Mouse (Mus musculus): ENCODE data around the gene Smco2. TPM values are rescaled to one million over a fixed set of nuclear protein-coding genes. Genes with fewer than 3 reads are reported as not detected.

Smco2 gene
- polyA plus RNA-seq, 1 experiment from 2014 or later, result not detected

DNA sequence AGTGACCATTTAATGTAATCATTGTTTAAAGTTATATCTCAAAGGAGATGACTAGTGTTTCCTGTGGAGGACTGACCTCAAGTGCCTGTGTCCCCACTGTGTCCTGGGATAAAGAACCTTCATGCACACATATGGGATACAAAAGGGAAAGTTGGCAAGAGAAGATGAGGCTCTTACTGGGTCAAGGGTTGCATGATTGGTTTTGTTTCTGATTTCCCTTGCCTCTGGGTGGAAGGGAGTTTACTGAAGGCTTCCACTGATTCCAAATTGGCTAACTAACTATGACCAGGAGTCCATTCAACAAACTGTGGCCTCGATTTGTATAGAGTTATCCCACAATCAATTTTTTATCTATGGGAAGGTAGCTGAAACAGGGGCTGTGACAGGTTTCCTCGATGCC, 53.7 kb downstream of the Smco2 start:
- Histone ChIP-seq H3K9ac (ENCODE audit: low read depth, low read length) (no peak overlapping the region), H3K9me3 (replicated peaks; ENCODE audit: control insufficient read depth, low read length, poor library complexity, severe bottlenecking) (no peaks in the 10 kb centered on the region), H3K27ac (ENCODE audit: low read length) (no peak overlapping the region), H3K36me3 (ENCODE audit: control insufficient read depth, insufficient read depth, low read length) (no peaks in the 10 kb centered on the region), H3K4me2 (ENCODE audit: low read length) (no peak overlapping the region), H3K27me3 (ENCODE audit: control insufficient read depth, insufficient read depth, low read depth, low read length) (no peaks in the 10 kb centered on the region), H3K4me3 (ENCODE audit: low read depth, low read length) (no peak overlapping the region), H3K4me1 (ENCODE audit: control insufficient read depth, insufficient read depth, low read length) (no peaks in the 10 kb centered on the region)
- WGBS, result 90% methylated on average over 2 of the region's 2 CpGs
- no peak for ATAC-seq

DNA sequence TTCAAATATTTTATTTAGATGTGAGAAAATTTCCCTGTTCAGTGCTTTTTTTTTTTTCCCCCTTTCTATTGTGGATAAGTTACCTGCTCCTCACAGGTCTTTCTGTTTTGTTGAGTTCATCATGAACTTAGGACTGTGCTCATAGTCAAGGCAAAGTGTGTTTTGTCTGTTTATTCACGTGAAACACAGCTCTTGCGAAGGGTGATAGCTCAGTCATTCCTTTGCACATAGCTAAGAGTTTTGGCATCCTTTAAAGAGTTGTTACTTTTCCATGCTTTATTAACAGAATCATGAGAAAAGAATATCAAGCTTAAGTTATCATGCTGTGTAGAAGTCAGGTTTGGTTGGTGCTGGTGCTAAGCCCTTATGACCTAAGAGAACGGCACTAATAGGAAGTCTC, 54.8 kb downstream of the Smco2 start:
- Histone ChIP-seq H3K27me3 (ENCODE audit: control insufficient read depth, insufficient read depth, low read depth, low read length) (no peaks in the 10 kb centered on the region), H3K36me3 (ENCODE audit: control insufficient read depth, insufficient read depth, low read length) (no peaks in the 10 kb centered on the region), H3K9ac (ENCODE audit: low read depth, low read length) (no peak overlapping the region), H3K27ac (ENCODE audit: low read length) (no peak overlapping the region), H3K4me1 (ENCODE audit: control insufficient read depth, insufficient read depth, low read length) (peaks cover 4% of the 10 kb centered on the region), H3K4me3 (ENCODE audit: low read depth, low read length) (no peak overlapping the region), H3K4me2 (ENCODE audit: low read length) (no peak overlapping the region), H3K9me3 (replicated peaks; ENCODE audit: control insufficient read depth, low read length, poor library complexity, severe bottlenecking) (no peaks in the 10 kb centered on the region)
- no peak for ATAC-seq
- 79% methylated on average over 3 of the region's 3 CpGs for WGBS

DNA sequence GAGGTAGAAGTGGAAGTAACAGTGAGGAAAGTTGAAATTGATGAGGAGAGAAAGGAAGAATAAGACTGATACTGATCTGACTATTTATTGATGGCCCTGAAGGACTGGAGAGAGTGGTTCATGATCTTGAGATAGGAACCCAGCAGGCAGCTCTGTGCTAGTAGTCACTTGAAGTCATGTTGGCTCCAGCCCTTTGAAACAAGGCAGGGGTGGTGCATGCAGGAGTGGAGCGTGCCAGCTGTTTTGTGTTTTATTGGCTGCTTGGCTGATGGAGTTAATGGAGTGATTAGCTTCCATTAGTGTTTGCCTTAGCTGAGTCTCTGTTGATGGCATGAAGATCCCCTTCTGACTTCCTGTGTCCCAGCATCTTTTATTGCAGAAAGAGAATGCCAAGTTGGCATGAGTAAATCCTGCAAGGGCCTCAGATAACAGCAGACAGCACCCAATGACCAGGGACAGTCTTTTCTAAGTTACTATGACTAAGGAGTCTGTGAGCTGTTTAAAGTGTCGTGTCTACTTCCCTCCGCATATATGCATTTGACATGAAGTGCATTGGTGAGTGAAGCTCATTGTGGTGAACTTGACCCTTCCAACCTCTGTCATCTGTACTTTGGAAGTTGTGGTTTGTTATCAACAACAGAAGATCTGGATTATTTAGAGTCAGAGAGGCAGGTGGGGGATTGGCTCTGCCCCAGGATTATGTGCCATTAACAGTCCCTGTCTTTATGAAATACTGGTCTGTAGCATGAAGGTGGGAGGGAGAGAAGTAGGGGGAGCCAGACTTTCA, 56.3 kb downstream of the Smco2 start:
- Histone ChIP-seq H3K9me3 (replicated peaks; ENCODE audit: control insufficient read depth, low read length, poor library complexity, severe bottlenecking) (no peaks in the 10 kb centered on the region), H3K4me3 (ENCODE audit: low read depth, low read length) (no peak overlapping the region), H3K4me1 (ENCODE audit: control insufficient read depth, insufficient read depth, low read length) (peaks cover 4% of the 10 kb centered on the region), H3K27ac (ENCODE audit: low read length) (no peak overlapping the region), H3K27me3 (ENCODE audit: control insufficient read depth, insufficient read depth, low read depth, low read length) (no peaks in the 10 kb centered on the region), H3K9ac (ENCODE audit: low read depth, low read length) (no peak overlapping the region), H3K4me2 (ENCODE audit: low read length) (no peak overlapping the region), H3K36me3 (ENCODE audit: control insufficient read depth, insufficient read depth, low read length) (no peaks in the 10 kb centered on the region)
- no peak for ATAC-seq
- WGBS, result 89% methylated on average over 3 of the region's 3 CpGs

DNA sequence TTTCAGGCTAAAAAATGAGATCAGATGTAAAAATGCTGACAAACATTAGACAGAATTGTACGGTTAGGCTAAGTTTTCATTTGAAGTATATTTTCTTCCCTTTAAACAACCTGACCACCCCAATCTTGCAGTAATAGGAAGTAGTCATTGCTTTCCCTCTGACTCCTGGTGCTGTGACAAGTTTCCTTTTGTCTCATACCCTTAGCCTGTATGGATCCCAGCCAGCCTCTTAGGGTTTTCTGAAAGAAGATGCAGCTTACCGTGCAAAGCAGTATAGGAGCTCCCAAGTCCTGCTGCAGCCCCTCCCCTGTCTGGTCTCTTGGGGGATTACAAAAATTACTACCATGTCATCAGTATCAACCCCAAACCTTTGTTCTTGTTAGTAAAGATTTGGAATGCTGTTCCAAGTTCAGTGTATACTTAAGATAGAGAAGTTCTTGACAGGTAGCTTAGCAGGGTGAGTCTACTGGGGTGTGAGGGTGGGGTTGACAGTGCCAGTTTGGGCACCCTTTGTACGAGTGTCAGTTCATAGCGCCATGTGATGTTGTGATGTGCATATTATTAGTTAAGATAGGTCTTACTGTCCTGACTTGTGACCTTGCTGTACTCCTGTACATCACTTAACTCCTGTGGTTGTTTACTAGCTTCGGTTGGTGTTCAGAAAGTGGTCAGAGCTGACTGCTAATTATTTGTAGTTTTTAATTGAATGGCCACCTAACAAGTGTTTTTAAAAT, 57.3 kb downstream of the Smco2 start:
- Histone ChIP-seq H3K27me3 (ENCODE audit: control insufficient read depth, insufficient read depth, low read depth, low read length) (no peaks in the 10 kb centered on the region), H3K4me3 (ENCODE audit: low read depth, low read length) (no peak overlapping the region), H3K9me3 (replicated peaks; ENCODE audit: control insufficient read depth, low read length, poor library complexity, severe bottlenecking) (no peaks in the 10 kb centered on the region), H3K4me1 (ENCODE audit: control insufficient read depth, insufficient read depth, low read length) (peaks cover 4% of the 10 kb centered on the region), H3K4me2 (ENCODE audit: low read length) (no peak overlapping the region), H3K9ac (ENCODE audit: low read depth, low read length) (no peak overlapping the region), H3K36me3 (ENCODE audit: control insufficient read depth, insufficient read depth, low read length) (no peaks in the 10 kb centered on the region), H3K27ac (ENCODE audit: low read length) (no peak overlapping the region)
- ATAC-seq, result no peak
- 75% methylated on average over 5 of the region's 5 CpGs for WGBS

DNA sequence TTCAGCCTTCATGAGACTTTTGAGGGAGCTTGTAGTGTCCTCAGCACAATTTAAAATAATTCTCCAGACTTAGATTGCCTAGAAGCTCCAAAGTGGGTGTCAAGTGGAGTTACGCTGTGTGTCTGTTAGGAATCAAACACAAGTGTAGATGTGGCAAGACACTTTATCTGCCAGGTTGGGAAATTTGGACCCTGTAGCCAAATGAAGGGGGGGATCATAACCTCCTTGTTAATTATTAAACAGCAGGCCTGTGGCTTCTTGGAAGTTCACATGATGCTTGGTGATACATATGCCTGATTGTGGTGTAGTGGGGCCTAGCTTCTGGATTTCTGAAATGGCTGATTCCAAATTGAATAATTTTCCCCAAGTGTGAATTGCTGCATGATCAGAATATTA, 57.9 kb downstream of the Smco2 start:
- Histone ChIP-seq H3K27ac (ENCODE audit: low read length) (no peak overlapping the region), H3K4me3 (ENCODE audit: low read depth, low read length) (no peak overlapping the region), H3K4me2 (ENCODE audit: low read length) (no peak overlapping the region), H3K9ac (ENCODE audit: low read depth, low read length) (no peak overlapping the region), H3K9me3 (replicated peaks; ENCODE audit: control insufficient read depth, low read length, poor library complexity, severe bottlenecking) (no peaks in the 10 kb centered on the region), H3K4me1 (ENCODE audit: control insufficient read depth, insufficient read depth, low read length) (peaks cover 4% of the 10 kb centered on the region), H3K27me3 (ENCODE audit: control insufficient read depth, insufficient read depth, low read depth, low read length) (no peaks in the 10 kb centered on the region), H3K36me3 (ENCODE audit: control insufficient read depth, insufficient read depth, low read length) (no peaks in the 10 kb centered on the region)
- ATAC-seq, result no peak
- 97% methylated on average over 1 of the region's 1 CpGs for WGBS

DNA sequence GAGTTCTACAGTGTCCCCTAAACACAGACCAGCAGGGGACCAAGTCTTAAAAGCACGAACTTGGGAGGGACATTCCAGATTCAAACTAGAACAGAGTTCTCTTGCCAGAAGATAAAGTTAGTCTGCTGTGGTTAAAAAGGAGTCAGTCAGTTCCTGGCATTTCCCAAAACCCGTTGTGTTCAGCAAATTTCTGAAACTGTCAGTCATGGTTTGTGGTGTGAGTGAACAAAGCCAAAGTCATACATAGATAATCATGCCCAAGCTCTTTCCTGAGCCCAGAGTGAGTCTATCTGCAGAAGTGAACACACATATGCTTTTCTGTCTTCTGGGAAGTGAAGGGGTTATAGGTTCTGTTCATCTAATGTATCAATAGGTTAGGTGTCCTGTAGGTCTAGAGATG, 58.9 kb downstream of the Smco2 start:
- Histone ChIP-seq H3K4me1 (ENCODE audit: control insufficient read depth, insufficient read depth, low read length) (peaks cover 4% of the 10 kb centered on the region), H3K27me3 (ENCODE audit: control insufficient read depth, insufficient read depth, low read depth, low read length) (no peaks in the 10 kb centered on the region), H3K4me3 (ENCODE audit: low read depth, low read length) (no peak overlapping the region), H3K9me3 (replicated peaks; ENCODE audit: control insufficient read depth, low read length, poor library complexity, severe bottlenecking) (no peaks in the 10 kb centered on the region), H3K9ac (ENCODE audit: low read depth, low read length) (no peak overlapping the region), H3K36me3 (ENCODE audit: control insufficient read depth, insufficient read depth, low read length) (no peaks in the 10 kb centered on the region), H3K4me2 (ENCODE audit: low read length) (no peak overlapping the region), H3K27ac (ENCODE audit: low read length) (no peak overlapping the region)
- 75% methylated on average over 2 of the region's 2 CpGs for WGBS
- no peak for ATAC-seq

DNA sequence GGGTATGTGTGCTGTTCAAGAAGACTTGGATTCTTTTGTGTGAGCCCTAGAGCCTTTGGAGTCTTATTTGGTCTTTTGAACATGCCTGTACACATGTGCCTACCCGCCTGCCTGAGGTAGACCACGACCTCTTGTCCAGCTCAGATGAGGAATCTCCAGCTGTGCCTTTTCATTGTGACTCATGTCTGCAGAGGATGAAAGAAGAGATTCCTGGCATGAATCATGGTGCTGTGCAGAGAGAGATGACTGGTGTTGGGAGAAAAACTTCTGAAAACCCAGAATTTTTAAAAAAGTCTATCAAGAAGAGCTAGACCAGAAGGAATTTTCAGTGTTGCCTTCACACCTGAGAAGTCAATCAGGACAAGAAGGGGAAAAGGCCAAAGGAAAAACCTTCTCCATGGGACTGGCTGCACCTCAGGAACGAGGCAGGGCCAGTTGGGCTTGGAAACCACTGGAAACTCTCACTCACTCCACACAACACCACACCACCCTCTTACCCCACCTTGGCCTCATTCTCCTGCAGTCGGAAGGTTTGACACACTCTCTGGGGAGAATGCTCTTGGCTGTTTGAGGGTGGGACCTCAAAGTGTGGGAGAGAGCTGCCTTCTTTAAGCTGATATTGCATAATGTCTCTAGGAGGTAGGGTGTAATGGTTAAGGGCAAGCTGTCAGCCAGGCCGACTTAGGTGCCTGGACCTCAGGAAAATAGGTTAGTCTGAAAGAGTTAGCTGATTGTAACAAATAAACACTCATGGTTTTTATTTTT, 60.0 kb downstream of the Smco2 start:
- no peak for ATAC-seq
- Histone ChIP-seq H3K36me3 (ENCODE audit: control insufficient read depth, insufficient read depth, low read length) (no peaks in the 10 kb centered on the region), H3K4me2 (ENCODE audit: low read length) (no peak overlapping the region), H3K27me3 (ENCODE audit: control insufficient read depth, insufficient read depth, low read depth, low read length) (no peaks in the 10 kb centered on the region), H3K4me1 (ENCODE audit: control insufficient read depth, insufficient read depth, low read length) (peaks cover 6% of the 10 kb centered on the region), H3K9me3 (replicated peaks; ENCODE audit: control insufficient read depth, low read length, poor library complexity, severe bottlenecking) (no peaks in the 10 kb centered on the region), H3K27ac (ENCODE audit: low read length) (no peak overlapping the region), H3K9ac (ENCODE audit: low read depth, low read length) (no peak overlapping the region), H3K4me3 (ENCODE audit: low read depth, low read length) (no peak overlapping the region)
- WGBS, result 80% methylated on average over 5 of the region's 5 CpGs

DNA sequence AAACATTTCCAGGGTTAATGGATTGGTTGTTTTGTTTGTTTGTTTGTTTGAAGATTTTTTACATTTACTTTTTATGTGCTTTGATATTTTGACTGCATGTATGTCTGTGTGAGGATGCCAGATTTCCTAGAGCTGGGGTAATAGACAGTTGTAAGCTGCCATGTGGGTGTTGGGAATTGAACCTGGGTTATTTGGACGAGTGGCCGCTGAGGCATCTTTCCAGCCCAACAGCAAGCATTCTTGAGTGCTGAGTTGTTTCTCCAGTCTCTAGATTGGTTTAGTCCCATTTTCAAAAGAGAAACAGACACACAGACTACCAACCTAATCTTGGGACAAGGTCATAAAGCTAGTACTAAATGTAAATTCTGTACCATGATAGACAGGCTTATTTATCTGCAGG, 60.9 kb downstream of the Smco2 start:
- no peaks in the 10 kb centered on the region for H3K9me3 ChIP-seq (replicated peaks; ENCODE audit: control insufficient read depth, low read length, poor library complexity, severe bottlenecking)
- H3K9ac ChIP-seq (ENCODE audit: low read depth, low read length), result no peak overlapping the region
- H3K27me3 ChIP-seq (ENCODE audit: control insufficient read depth, insufficient read depth, low read depth, low read length), result no peaks in the 10 kb centered on the region
- H3K4me2 ChIP-seq (ENCODE audit: low read length), result no peak overlapping the region
- WGBS, result 95% methylated on average over 2 of the region's 2 CpGs
- ATAC-seq, result no peak
- no peak overlapping the region for H3K27ac ChIP-seq (ENCODE audit: low read length)
- no peak overlapping the region for H3K4me3 ChIP-seq (ENCODE audit: low read depth, low read length)
- no peaks in the 10 kb centered on the region for H3K36me3 ChIP-seq (ENCODE audit: control insufficient read depth, insufficient read depth, low read length)
- peaks cover 6% of the 10 kb centered on the region for H3K4me1 ChIP-seq (ENCODE audit: control insufficient read depth, insufficient read depth, low read length)
